Mouse (Mus musculus): ENCODE data around the gene Krt222.

GRCm38 (mm10) chr11:99231049-99231816 lies 12.7 kb downstream of the Krt222 start:
- TF ChIP-seq CTCF (IDR thresholded peaks at IDR 0.05) (no peak), EP300 (IDR thresholded peaks at IDR 0.05; ENCODE audit: insufficient read depth, low read depth, low read length) (no peak), POLR2A (IDR thresholded peaks at IDR 0.05; ENCODE audit: insufficient read depth, low read depth, low read length) (no peak)

Data from heart, adult 2 months (tissue).